Mouse (Mus musculus): ENCODE measurements around the gene Fam222a. TPM values are rescaled to one million over a fixed set of nuclear protein-coding genes. Genes with fewer than 3 reads are reported as not detected.

Gene Fam222a
- polyA plus RNA-seq, 1 experiment from 2014 or later: 0.46 TPM

DNA sequence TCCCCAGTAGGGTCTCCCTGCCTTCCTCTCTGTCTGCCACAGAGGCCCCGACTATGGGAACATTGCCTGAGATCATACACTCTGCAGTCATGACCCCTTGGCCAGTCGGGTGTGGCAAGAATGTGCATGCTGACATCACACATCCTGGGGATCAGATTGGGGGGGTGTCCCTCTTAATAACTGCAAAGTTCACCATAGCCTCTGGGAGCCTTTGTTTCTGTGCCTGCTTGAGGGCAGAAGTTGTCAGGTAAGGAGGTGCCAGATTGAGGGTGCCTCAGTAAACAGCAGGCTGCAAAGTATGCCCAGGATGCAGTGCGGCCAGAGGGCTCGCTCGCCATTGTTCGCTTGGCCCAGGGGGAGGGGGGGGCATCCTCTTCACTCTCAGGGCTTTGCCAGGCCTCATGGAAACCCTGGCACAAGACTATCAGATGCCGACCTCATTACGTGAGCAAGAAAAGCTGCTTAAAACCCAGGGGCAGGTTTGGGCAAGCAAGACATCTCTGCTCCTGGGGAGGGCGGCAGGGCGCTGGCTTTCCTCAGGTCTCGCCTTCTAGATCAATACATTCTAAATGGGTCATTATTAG, 81.0 kb downstream of the Fam222a start:
- Histone ChIP-seq H3K4me3 (no peak overlapping the region), H3K9me3 (no peaks in the 10 kb centered on the region), H3K36me3 (no peaks in the 10 kb centered on the region), H3K4me1 (peaks cover 71% of the 10 kb centered on the region), H3K27ac (peak overlapping the region; percentile 48), H3K4me2 (no peak overlapping the region), H3K27me3 (no peaks in the 10 kb centered on the region), H3K9ac (no peak overlapping the region)
- ATAC-seq (ENCODE audit: insufficient number of reproducible peaks, low FRiP score, low TSS enrichment, low read depth): no peak
- 68% methylated on average over 11 of the region's 11 CpGs for WGBS

DNA sequence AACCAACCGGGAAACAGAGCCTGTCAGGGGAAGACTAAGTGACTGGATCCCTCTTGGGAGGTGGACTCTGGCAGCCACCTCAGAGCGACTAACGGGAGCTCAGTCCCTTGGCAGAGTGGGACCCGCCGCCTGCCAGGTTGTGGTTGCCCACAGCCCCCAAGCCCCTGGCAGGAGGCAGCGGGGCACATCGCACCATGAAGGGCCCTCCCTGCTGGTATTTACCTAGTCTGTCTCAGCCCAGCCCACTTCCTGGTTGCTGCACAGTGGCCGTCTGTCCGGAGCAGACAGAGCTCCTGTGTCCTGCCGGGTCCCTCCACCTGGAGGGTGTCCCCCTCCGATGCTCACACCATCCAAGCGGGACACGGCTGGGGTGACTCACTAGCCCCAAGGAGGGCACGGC, 83.2 kb downstream of the Fam222a start:
- Histone ChIP-seq H3K27me3 (0 out of 2 replicates have a peak, but pooled peaks cover 4% of the 10 kb centered on the region), H3K4me2 (peak overlapping the region; percentile 1; the same call in 1 of the 2 replicates), H3K36me3 (no peaks in the 10 kb centered on the region), H3K4me3 (no peak overlapping the region), H3K4me1 (peaks cover 68% of the 10 kb centered on the region), H3K9ac (no peak overlapping the region), H3K9me3 (no peaks in the 10 kb centered on the region), H3K27ac (peak overlapping the region; percentile 72)
- peak; percentile 64 for ATAC-seq (ENCODE audit: insufficient number of reproducible peaks, low FRiP score, low TSS enrichment, low read depth)
- WGBS: 47% methylated on average over 14 of the region's 14 CpGs

DNA sequence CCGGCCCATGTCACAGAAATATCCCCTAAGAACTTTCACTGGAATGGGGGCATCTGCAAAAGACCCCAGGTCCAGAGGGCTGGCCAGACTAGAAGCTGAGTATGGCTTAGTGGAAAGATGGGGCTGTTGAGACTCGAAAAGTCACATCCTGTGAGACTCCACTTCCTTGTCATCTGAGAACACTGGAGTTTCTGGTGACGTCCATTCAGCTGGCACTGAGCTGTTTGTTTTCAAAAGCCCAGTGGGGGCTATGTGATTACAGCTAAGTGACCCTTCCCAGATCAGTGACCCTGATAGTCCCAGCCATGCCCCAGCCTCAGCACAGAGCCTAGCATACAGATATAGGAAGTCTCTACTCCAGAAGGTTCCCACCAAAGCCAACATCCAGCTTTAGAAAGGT, 83.6 kb downstream of the Fam222a start:
- Histone ChIP-seq H3K4me2 (no peak overlapping the region), H3K36me3 (no peaks in the 10 kb centered on the region), H3K9ac (no peak overlapping the region), H3K4me1 (peaks cover 65% of the 10 kb centered on the region), H3K27me3 (0 out of 2 replicates have a peak, but pooled peaks cover 5% of the 10 kb centered on the region), H3K9me3 (no peaks in the 10 kb centered on the region), H3K27ac (peak overlapping the region; percentile 72), H3K4me3 (no peak overlapping the region)
- 27% methylated on average over 3 of the region's 3 CpGs for WGBS
- ATAC-seq (ENCODE audit: insufficient number of reproducible peaks, low FRiP score, low TSS enrichment, low read depth): no peak

DNA sequence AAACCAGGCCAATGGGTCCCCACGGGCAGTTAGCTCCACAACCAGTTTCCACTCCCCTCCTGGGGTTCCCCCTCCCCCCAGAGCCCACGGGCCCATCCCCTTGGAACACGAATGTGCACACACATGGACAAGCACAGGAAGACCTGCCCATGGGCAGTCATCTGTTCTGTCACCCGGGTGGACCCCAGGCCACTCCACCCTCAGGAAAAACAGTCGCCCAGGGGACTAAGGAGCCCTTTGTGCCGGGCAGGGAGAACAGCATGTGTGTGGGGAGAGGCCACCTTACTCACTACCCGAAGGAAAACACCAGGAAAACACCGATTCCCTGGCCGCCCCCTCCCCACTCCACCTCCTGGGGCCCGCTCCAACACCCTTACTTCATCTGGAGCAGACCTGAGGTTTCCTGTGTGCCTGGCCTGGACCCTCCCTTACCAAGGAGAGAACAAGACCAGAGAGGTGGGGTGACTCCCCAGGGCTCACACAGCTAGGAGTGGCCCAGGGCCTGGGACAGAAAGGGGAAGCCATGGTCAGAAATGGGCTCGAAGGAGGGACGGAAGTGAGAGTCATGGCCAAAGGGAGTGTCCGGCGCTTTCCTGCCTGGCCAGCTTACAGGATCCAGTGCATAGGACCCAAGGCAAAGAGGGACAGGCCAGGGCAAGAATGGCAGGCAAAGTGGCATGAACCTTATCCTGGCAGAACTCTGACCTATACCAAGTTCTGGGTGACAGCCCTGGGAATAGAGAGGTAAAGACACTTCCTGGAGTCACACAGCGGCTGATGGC, 86.0 kb downstream of the Fam222a start:
- Histone ChIP-seq H3K4me2 (no peak overlapping the region), H3K27ac (no peak overlapping the region), H3K4me3 (no peak overlapping the region), H3K27me3 (peaks cover 26% of the 10 kb centered on the region; the same call in 1 of the 2 replicates), H3K36me3 (no peaks in the 10 kb centered on the region), H3K9ac (no peak overlapping the region), H3K4me1 (peaks cover 55% of the 10 kb centered on the region), H3K9me3 (no peaks in the 10 kb centered on the region)
- ATAC-seq (ENCODE audit: insufficient number of reproducible peaks, low FRiP score, low TSS enrichment, low read depth): no peak
- 71% methylated on average over 15 of the region's 15 CpGs for WGBS

- no peak overlapping the region for H3K9ac ChIP-seq
- H3K27me3 ChIP-seq: peaks cover 37% of the 10 kb centered on the region
- no peak overlapping the region for H3K4me3 ChIP-seq
- 71% methylated on average over 5 of the region's 5 CpGs for WGBS
- no peak for ATAC-seq (ENCODE audit: insufficient number of reproducible peaks, low FRiP score, low TSS enrichment, low read depth)
- H3K27ac ChIP-seq: no peak overlapping the region
- no peaks in the 10 kb centered on the region for H3K36me3 ChIP-seq
- peaks cover 45% of the 10 kb centered on the region for H3K4me1 ChIP-seq
- no peaks in the 10 kb centered on the region for H3K9me3 ChIP-seq
- H3K4me2 ChIP-seq: no peak overlapping the region
These were observed 87.9 kb downstream of the Fam222a start for GRCm38 (mm10) chr5:114655721-114656120.

GRCm38 (mm10) chr5:114656305-114656704, 88.5 kb downstream of the Fam222a start:
- 84% methylated on average over 7 of the region's 7 CpGs for WGBS
- H3K9me3 ChIP-seq: no peaks in the 10 kb centered on the region

DNA sequence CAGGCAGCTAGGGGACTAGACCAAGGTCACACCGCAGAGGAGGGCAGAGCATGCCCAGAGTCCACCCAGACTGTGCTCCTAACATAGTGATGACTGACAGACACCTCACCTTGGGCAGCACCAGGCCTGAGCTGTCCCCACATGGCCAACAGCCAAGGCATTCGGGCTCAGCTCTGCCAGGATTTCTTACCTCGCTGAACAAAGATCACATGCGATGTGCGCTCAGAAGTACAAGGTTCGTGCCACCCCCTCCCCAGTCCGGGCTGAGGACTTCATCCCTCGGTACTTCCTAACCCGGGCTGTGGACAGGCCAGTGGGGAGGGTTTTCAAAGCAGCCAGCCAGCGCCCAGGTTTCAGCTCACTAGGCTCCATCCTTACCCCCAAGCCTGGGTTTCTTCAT, 89.6 kb downstream of the Fam222a start:
- no peaks in the 10 kb centered on the region for H3K36me3 ChIP-seq
- ATAC-seq (ENCODE audit: insufficient number of reproducible peaks, low FRiP score, low TSS enrichment, low read depth): no peak
- H3K9ac ChIP-seq: peak overlapping the region; percentile 44
- peak overlapping the region; percentile 93 for H3K4me2 ChIP-seq
- peaks cover 35% of the 10 kb centered on the region for H3K4me1 ChIP-seq
- peak overlapping the region; percentile 56 for H3K4me3 ChIP-seq
- 30% methylated on average over 10 of the region's 10 CpGs for WGBS
- peaks cover 40% of the 10 kb centered on the region for H3K27me3 ChIP-seq
- no peaks in the 10 kb centered on the region for H3K9me3 ChIP-seq
- H3K27ac ChIP-seq: no peak overlapping the region

More at GRCm38 (mm10) chr5:114656305-114656704, 88.5 kb downstream of the Fam222a start:
- H3K9ac ChIP-seq: no peak overlapping the region
- peaks cover 39% of the 10 kb centered on the region for H3K4me1 ChIP-seq
- 0 out of 2 replicates have a peak overlapping the region, but pooled peaks have one; percentile 2 for H3K4me2 ChIP-seq
- no peak overlapping the region for H3K27ac ChIP-seq
- peaks cover 40% of the 10 kb centered on the region for H3K27me3 ChIP-seq
- ATAC-seq (ENCODE audit: insufficient number of reproducible peaks, low FRiP score, low TSS enrichment, low read depth): no peak
- H3K36me3 ChIP-seq: no peaks in the 10 kb centered on the region
- no peak overlapping the region for H3K4me3 ChIP-seq

GRCm38 (mm10) chr5:114658255-114658654, 90.4 kb downstream of the Fam222a start, which contains the start of gene Trpv4:
TSS of gene Trpv4 (minus strand) at chr5:114658421.
- H3K27me3 ChIP-seq: peaks cover 40% of the 10 kb centered on the region
- peak within 1 kb of the TSS; percentile 93 for H3K4me2 ChIP-seq
- ATAC-seq (ENCODE audit: insufficient number of reproducible peaks, low FRiP score, low TSS enrichment, low read depth): 0 out of 2 replicates have a peak, but pooled peaks have one; percentile 50
- peaks cover 33% of the 10 kb centered on the region for H3K4me1 ChIP-seq
- WGBS: under 1% methylated on average over 35 of the region's 47 CpGs
- H3K27ac ChIP-seq: peak within 1 kb of the TSS; percentile 61
- no peaks in the 10 kb centered on the region for H3K9me3 ChIP-seq
- H3K9ac ChIP-seq: peak within 1 kb of the TSS; percentile 44
- no peaks in the 10 kb centered on the region for H3K36me3 ChIP-seq
- peak within 1 kb of the TSS; percentile 56 for H3K4me3 ChIP-seq

- ATAC-seq (ENCODE audit: insufficient number of reproducible peaks, low FRiP score, low TSS enrichment, low read depth): no peak
- Histone ChIP-seq H3K36me3 (no peaks in the 10 kb centered on the region), H3K9me3 (no peaks in the 10 kb centered on the region), H3K9ac (no peak overlapping the region), H3K27me3 (peaks cover 36% of the 10 kb centered on the region), H3K4me2 (no peak overlapping the region), H3K4me1 (peaks cover 33% of the 10 kb centered on the region), H3K27ac (no peak overlapping the region), H3K4me3 (no peak overlapping the region)
- 54% methylated on average over 6 of the region's 6 CpGs for WGBS
These were observed 93.2 kb downstream of the Fam222a start for GRCm38 (mm10) chr5:114661029-114661428.

Other genes with a start within 250 kb of the Fam222a start
- gene Kctd10, start 187.5 kb upstream of the Fam222a start, polyA plus RNA-seq (2015; fragmentation: Nextera tagmentation; extraction: Ambion mirVana): 112 and 117 TPM in 2 replicates
- 39.6 and 41.9 TPM in 2 replicates for gene Ube3b, start 187.4 kb upstream of the Fam222a start, polyA plus RNA-seq (2015; fragmentation: Nextera tagmentation; extraction: Ambion mirVana)
- 29.3 and 31.1 TPM in 2 replicates for gene Mmab, start 124.0 kb upstream of the Fam222a start, polyA plus RNA-seq (2015; fragmentation: Nextera tagmentation; extraction: Ambion mirVana)
- 58.6 and 65.9 TPM in 2 replicates for gene Mvk, start 123.7 kb upstream of the Fam222a start, polyA plus RNA-seq (2015; fragmentation: Nextera tagmentation; extraction: Ambion mirVana)
- gene Trpv4, start 90.4 kb downstream of the Fam222a start, polyA plus RNA-seq (2015; fragmentation: Nextera tagmentation; extraction: Ambion mirVana): 14.8 and 16.2 TPM in 2 replicates
- gene Gltp, start 123.0 kb downstream of the Fam222a start, polyA plus RNA-seq (2015; fragmentation: Nextera tagmentation; extraction: Ambion mirVana): 688 and 696 TPM in 2 replicates
- gene Tchp, start 139.7 kb downstream of the Fam222a start, polyA plus RNA-seq (2015; fragmentation: Nextera tagmentation; extraction: Ambion mirVana): 12.8 and 15.1 TPM in 2 replicates
- 40.8 and 47.0 TPM in 2 replicates for gene Ankrd13a, start 206.7 kb downstream of the Fam222a start, polyA plus RNA-seq (2015; fragmentation: Nextera tagmentation; extraction: Ambion mirVana)
- 44.9 and 47.8 TPM in 2 replicates for gene Git2, start 207.5 kb downstream of the Fam222a start, polyA plus RNA-seq (2015; fragmentation: Nextera tagmentation; extraction: Ambion mirVana)

Data from limb, embryonic 15.5 days (tissue).